Mouse (Mus musculus) induced T-regulatory cell, adult 2 months (primary cell): ENCODE results near the gene Os9.
"Not testable (repeated sequence)": the region's sequence is repeated elsewhere in the genome, so short reads cannot be mapped to it uniquely, and the experiment has no call there.

Experiments used
- DNase-seq: peaks from one replicate; pipeline ENCODE4 v3.0.0-alpha.2; 2012; ENCODE audit warnings: low read depth

Gene Os9

GRCm38 (mm10) chr10:127080901-127081780 is 39.8 kb downstream of the Os9 start:
- DNase-seq = no peak

GRCm38 (mm10) chr10:127079665-127080391 is 41.1 kb downstream of the Os9 start:
- no peak for DNase-seq

GRCm38 (mm10) chr10:127078677-127079575 is 42.0 kb downstream of the Os9 start:
- no peak for DNase-seq

- no peak for DNase-seq
These were observed 42.8 kb downstream of the Os9 start for GRCm38 (mm10) chr10:127078001-127078676.

- DNase-seq = no peak
These were observed 43.4 kb downstream of the Os9 start for GRCm38 (mm10) chr10:127077515-127077914.

GRCm38 (mm10) chr10:127076082-127076481 is 44.8 kb downstream of the Os9 start:
- DNase-seq = peak; percentile 90

GRCm38 (mm10) chr10:127075651-127076050 is 45.3 kb downstream of the Os9 start:
- DNase-seq = no peak

- DNase-seq = peak; percentile 93
These were observed 45.9 kb downstream of the Os9 start, which contains the start of gene Agap2 for GRCm38 (mm10) chr10:127075080-127075479. Gene Agap2, plus strand, starts transcription at chr10:127075284.

GRCm38 (mm10) chr10:127073981-127074380 is 47.0 kb downstream of the Os9 start:
- DNase-seq = no peak

- DNase-seq = not testable (repeated sequence)
These were observed 48.0 kb downstream of the Os9 start for GRCm38 (mm10) chr10:127072969-127073368.

- not testable (repeated sequence) for DNase-seq
These were observed 48.7 kb downstream of the Os9 start for GRCm38 (mm10) chr10:127072270-127072669.

GRCm38 (mm10) chr10:127071203-127071602 is 49.7 kb downstream of the Os9 start:
- no peak for DNase-seq

- DNase-seq = peak; percentile 88
These were observed 50.5 kb downstream of the Os9 start, which contains the start of gene Tspan31 for GRCm38 (mm10) chr10:127070190-127071121. Gene Tspan31, minus strand, starts transcription at chr10:127070264.

- DNase-seq = peak; percentile 52
These were observed 51.4 kb downstream of the Os9 start for GRCm38 (mm10) chr10:127069281-127070189.

GRCm38 (mm10) chr10:127068360-127069038 is 52.4 kb downstream of the Os9 start:
- no peak for DNase-seq

GRCm38 (mm10) chr10:127066519-127067018 is 54.4 kb downstream of the Os9 start:
- no peak for DNase-seq

GRCm38 (mm10) chr10:127065981-127066380 is 55.0 kb downstream of the Os9 start:
- no peak for DNase-seq
